Mouse (Mus musculus): ENCODE results near the gene Rad51. TPM values are rescaled to one million over a fixed set of nuclear protein-coding genes. Genes with fewer than 3 reads are reported as not detected.

Rad51 gene
- polyA plus RNA-seq, 1 experiment from 2014 or later = 52.6 TPM

DNA sequence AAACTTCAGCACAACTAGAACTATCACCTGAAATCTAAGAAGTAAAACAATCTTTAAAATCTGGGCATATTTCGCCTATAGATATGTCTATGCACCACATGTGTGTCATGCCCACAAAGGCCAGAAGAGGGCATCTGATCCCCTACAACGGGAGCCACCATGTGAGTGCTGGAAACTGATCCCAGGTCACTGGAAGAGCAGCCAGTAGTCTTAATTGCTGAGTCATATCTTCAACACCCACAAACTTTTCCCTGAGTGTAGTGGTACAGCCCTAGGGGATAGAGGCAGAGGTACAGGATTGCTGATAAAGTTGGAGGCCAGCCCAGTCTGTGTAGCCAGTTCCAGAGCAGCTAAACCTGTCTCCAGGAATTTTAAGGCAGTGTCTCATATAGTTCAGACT, 32.6 kb downstream of the Rad51 start:
- no peak for ATAC-seq (ENCODE audit: low read depth)
- WGBS = 86% methylated on average over 2 of the region's 2 CpGs
- peaks cover 34% of the 10 kb centered on the region for H3K36me3 ChIP-seq (ENCODE audit: control insufficient read depth, insufficient read depth, low read length)

DNA sequence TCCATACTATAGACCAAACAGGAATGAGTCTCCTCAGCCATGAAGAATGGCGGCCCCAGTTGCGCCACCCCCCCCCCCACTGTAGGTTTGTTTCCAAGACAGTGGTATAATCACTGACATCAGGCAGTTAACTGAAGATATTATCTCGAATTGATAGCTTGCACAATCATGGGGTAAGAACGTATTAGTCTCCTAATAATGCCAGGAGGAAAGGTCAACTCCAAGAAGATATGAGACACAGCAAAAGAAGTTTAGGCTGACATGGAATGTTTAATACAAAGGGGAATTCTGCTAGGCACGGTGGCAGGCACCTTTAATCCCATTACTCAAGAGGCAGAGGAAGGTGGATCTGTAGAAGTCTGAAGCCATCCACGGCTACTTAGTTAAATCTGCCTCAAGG, 33.8 kb downstream of the Rad51 start:
- Histone ChIP-seq H3K4me1 (replicated peaks; ENCODE audit: control insufficient read depth, insufficient read depth, low read length) (no peaks in the 10 kb centered on the region), H3K9me3 (ENCODE audit: control insufficient read depth, low read length) (no peaks in the 10 kb centered on the region), H3K36me3 (ENCODE audit: control insufficient read depth, insufficient read depth, low read length) (peaks cover 42% of the 10 kb centered on the region), H3K4me2 (ENCODE audit: low read depth, low read length) (no peak overlapping the region), H3K27me3 (ENCODE audit: control insufficient read depth, insufficient read depth, low read depth, low read length) (no peaks in the 10 kb centered on the region), H3K4me3 (ENCODE audit: low read length) (no peak overlapping the region), H3K27ac (ENCODE audit: low read length) (no peak overlapping the region), H3K9ac (ENCODE audit: low read length) (no peak overlapping the region)
- no peak for ATAC-seq (ENCODE audit: low read depth)
- 82% methylated on average over 6 of the region's 6 CpGs for WGBS

More for the DNA sequence above, 32.6 kb downstream of the Rad51 start:
- H3K27ac ChIP-seq (ENCODE audit: low read length) = no peak overlapping the region
- no peak overlapping the region for H3K4me3 ChIP-seq (ENCODE audit: low read length)
- H3K9ac ChIP-seq (ENCODE audit: low read length) = no peak overlapping the region
- no peaks in the 10 kb centered on the region for H3K4me1 ChIP-seq (replicated peaks; ENCODE audit: control insufficient read depth, insufficient read depth, low read length)
- no peaks in the 10 kb centered on the region for H3K27me3 ChIP-seq (ENCODE audit: control insufficient read depth, insufficient read depth, low read depth, low read length)
- no peak overlapping the region for H3K4me2 ChIP-seq (ENCODE audit: low read depth, low read length)
- H3K9me3 ChIP-seq (ENCODE audit: control insufficient read depth, low read length) = no peaks in the 10 kb centered on the region

DNA sequence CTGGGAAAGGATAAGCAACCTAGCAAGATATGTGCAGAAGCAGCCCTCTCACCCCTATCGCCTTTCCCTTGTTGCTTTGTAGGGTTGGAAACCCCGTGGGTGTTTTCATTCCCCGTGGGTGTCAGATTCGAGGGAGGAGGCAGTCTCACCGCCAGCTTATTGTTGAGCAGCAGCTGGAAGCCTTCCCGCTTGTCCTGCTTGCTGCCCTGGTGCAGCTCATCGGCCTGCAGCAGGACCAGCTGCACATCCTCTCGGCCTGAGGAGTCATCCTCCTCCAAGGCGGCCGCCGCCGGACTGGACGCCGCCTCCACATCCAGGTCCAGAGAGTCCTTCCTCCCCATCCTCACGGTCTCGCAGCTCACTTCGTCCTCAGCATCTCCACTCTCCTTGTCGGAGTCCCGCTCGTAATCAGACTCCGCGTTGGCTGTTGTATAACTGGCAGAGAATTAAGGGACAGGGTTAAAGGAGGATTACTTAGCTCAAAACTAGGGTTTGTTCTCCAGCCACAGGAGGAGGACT, 34.6 kb downstream of the Rad51 start:
- Histone ChIP-seq H3K4me3 (ENCODE audit: low read length) (no peak overlapping the region), H3K4me2 (ENCODE audit: low read depth, low read length) (no peak overlapping the region), H3K4me1 (replicated peaks; ENCODE audit: control insufficient read depth, insufficient read depth, low read length) (no peaks in the 10 kb centered on the region), H3K27me3 (ENCODE audit: control insufficient read depth, insufficient read depth, low read depth, low read length) (no peaks in the 10 kb centered on the region), H3K27ac (ENCODE audit: low read length) (no peak overlapping the region), H3K9ac (ENCODE audit: low read length) (no peak overlapping the region), H3K36me3 (ENCODE audit: control insufficient read depth, insufficient read depth, low read length) (peaks cover 42% of the 10 kb centered on the region), H3K9me3 (ENCODE audit: control insufficient read depth, low read length) (no peaks in the 10 kb centered on the region)
- 84% methylated on average over 22 of the region's 22 CpGs for WGBS
- no peak for ATAC-seq (ENCODE audit: low read depth)

DNA sequence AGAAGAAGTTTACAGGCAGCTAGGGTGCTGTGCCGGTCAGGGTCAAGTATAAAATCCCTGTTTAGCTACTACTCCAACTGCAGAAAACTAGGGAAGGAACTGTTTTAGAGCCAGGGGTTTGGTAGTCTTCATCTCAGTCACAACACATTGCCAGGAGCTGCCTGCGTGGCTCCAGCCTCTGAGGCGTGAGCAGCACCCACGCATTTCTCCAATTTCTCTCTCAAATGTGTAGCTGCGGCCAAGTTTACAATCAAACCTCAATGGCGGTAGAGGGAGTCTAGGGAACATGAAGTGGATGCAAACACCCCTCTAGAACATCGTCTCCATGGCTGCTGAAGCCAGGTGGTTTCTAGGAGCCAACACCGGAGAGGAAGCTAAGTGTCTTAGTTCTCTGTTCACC, 35.2 kb downstream of the Rad51 start:
- Histone ChIP-seq H3K36me3 (ENCODE audit: control insufficient read depth, insufficient read depth, low read length) (peaks cover 42% of the 10 kb centered on the region), H3K4me2 (ENCODE audit: low read depth, low read length) (no peak overlapping the region), H3K9me3 (ENCODE audit: control insufficient read depth, low read length) (no peaks in the 10 kb centered on the region), H3K27ac (ENCODE audit: low read length) (no peak overlapping the region), H3K9ac (ENCODE audit: low read length) (no peak overlapping the region), H3K4me1 (replicated peaks; ENCODE audit: control insufficient read depth, insufficient read depth, low read length) (no peaks in the 10 kb centered on the region), H3K4me3 (ENCODE audit: low read length) (no peak overlapping the region), H3K27me3 (ENCODE audit: control insufficient read depth, insufficient read depth, low read depth, low read length) (no peaks in the 10 kb centered on the region)
- ATAC-seq (ENCODE audit: low read depth) = no peak
- WGBS = 89% methylated on average over 8 of the region's 8 CpGs

DNA sequence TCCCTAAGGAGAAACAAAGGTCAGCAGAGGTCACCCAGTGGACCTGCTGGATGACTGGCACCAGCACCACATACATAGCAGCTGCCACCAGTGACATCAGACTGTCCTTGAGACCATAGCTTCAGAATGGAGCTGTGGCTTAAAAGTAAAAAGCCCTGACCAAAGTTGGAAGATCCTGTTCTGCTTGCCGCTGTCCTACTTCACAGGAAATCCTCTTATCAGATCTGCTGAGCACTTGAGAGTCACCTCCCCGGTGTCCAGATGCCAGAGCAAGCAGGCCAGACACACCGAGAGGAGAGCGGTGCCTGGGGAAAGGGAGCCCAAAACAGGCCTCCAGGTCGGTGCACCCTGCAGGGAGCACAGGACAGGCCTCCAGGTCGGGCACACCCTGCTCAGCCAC, 39.7 kb downstream of the Rad51 start:
- H3K4me3 ChIP-seq (ENCODE audit: low read length) = no peak overlapping the region
- WGBS = 70% methylated on average over 6 of the region's 6 CpGs
- ATAC-seq (ENCODE audit: low read depth) = no peak
- no peak overlapping the region for H3K9ac ChIP-seq (ENCODE audit: low read length)
- no peak overlapping the region for H3K4me2 ChIP-seq (ENCODE audit: low read depth, low read length)
- H3K27ac ChIP-seq (ENCODE audit: low read length) = no peak overlapping the region
- peaks cover 17% of the 10 kb centered on the region for H3K36me3 ChIP-seq (ENCODE audit: control insufficient read depth, insufficient read depth, low read length)
- peaks cover 11% of the 10 kb centered on the region for H3K4me1 ChIP-seq (replicated peaks; ENCODE audit: control insufficient read depth, insufficient read depth, low read length)
- no peaks in the 10 kb centered on the region for H3K27me3 ChIP-seq (ENCODE audit: control insufficient read depth, insufficient read depth, low read depth, low read length)
- no peaks in the 10 kb centered on the region for H3K9me3 ChIP-seq (ENCODE audit: control insufficient read depth, low read length)

DNA sequence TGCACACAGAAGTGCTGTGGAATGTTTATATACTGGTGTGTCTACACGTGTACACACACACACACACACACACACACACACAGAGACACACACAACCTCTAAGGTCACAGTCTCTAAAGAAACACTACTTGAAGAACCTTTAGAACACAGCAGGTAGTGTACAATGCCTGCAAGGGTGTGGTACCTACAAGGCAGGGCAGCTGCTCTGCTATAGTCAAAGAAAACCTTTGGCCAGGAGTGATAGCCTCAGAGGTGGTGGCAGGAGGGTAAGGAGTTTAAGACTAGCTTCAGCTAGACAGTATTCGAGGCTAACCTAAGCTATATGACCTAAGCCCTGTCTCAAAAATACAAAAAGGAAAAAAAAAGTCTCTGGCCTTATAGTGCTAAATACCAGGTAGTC, 42.1 kb downstream of the Rad51 start:
- Histone ChIP-seq H3K27ac (ENCODE audit: low read length) (no peak overlapping the region), H3K4me1 (replicated peaks; ENCODE audit: control insufficient read depth, insufficient read depth, low read length) (peaks cover 14% of the 10 kb centered on the region), H3K27me3 (ENCODE audit: control insufficient read depth, insufficient read depth, low read depth, low read length) (no peaks in the 10 kb centered on the region), H3K4me2 (ENCODE audit: low read depth, low read length) (no peak overlapping the region), H3K4me3 (ENCODE audit: low read length) (no peak overlapping the region), H3K9ac (ENCODE audit: low read length) (no peak overlapping the region), H3K9me3 (ENCODE audit: control insufficient read depth, low read length) (no peaks in the 10 kb centered on the region), H3K36me3 (ENCODE audit: control insufficient read depth, insufficient read depth, low read length) (peaks cover 16% of the 10 kb centered on the region)
- WGBS = 72% methylated on average over 2 of the region's 2 CpGs
- no peak for ATAC-seq (ENCODE audit: low read depth)

DNA sequence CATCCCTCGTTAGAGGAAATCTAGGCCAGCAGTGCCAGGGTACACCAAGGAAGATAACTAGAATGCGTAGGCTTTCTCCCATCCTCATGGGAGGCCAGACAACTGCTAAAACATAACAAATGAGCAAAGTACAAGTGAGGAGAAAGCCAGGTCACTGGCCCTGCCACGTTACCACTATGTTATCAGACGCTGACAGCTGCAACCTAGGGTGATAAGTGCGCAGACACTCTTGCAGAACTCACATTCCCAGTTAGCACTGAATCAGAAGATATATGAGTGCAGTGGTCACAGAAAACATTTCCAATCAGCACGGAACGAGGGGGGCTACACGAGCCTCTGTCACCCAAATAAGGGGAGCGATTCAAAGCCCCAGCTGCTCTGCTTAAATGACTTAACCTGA, 42.8 kb downstream of the Rad51 start:
- 65% methylated on average over 9 of the region's 9 CpGs for WGBS
- ATAC-seq (ENCODE audit: low read depth) = no peak
- H3K36me3 ChIP-seq (ENCODE audit: control insufficient read depth, insufficient read depth, low read length) = peaks cover 12% of the 10 kb centered on the region
- no peak overlapping the region for H3K4me2 ChIP-seq (ENCODE audit: low read depth, low read length)
- H3K9ac ChIP-seq (ENCODE audit: low read length) = no peak overlapping the region
- no peaks in the 10 kb centered on the region for H3K27me3 ChIP-seq (ENCODE audit: control insufficient read depth, insufficient read depth, low read depth, low read length)
- peaks cover 14% of the 10 kb centered on the region for H3K4me1 ChIP-seq (replicated peaks; ENCODE audit: control insufficient read depth, insufficient read depth, low read length)
- no peaks in the 10 kb centered on the region for H3K9me3 ChIP-seq (ENCODE audit: control insufficient read depth, low read length)
- no peak overlapping the region for H3K27ac ChIP-seq (ENCODE audit: low read length)
- H3K4me3 ChIP-seq (ENCODE audit: low read length) = no peak overlapping the region

DNA sequence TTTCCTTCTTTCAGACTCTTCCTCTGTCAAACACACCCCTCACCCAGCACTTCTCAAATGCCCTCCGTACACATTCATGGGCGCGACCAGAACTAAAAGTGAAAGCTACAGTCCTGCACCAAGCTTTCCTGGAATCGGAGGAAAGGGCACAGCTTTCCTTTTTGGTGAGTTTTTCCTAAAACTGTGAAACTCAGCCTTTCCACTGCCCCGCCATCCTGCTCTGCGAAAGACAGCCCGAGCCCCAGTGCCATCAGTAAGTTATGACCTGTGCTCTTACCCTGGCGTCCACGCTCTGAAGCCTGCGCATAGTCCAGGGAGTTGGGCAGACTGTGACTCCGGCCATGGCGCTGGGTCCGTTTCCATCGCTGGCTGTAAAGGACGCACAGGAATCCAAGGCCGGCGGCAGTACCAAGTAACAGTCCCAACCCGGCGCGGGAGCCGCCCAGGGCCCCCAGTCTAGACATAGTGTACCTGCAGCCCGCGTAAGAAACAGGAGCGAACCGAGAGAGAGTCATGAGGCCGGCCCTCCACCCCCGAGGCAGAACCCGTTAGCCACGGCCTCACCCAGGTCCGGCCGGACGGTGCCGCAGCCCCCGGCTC, 43.6 kb downstream of the Rad51 start:
- H3K4me1 ChIP-seq (replicated peaks; ENCODE audit: control insufficient read depth, insufficient read depth, low read length) = peaks cover 14% of the 10 kb centered on the region
- peaks cover 6% of the 10 kb centered on the region; the same call in 1 of the 2 replicates for H3K36me3 ChIP-seq (ENCODE audit: control insufficient read depth, insufficient read depth, low read length)
- H3K9ac ChIP-seq (ENCODE audit: low read length) = peak overlapping the region; percentile 91
- H3K9me3 ChIP-seq (ENCODE audit: control insufficient read depth, low read length) = no peaks in the 10 kb centered on the region
- peak overlapping the region; percentile 94 for H3K4me3 ChIP-seq (ENCODE audit: low read length)
- ATAC-seq (ENCODE audit: low read depth) = peak; percentile 39; the same call in 1 of the 2 replicates
- H3K27me3 ChIP-seq (ENCODE audit: control insufficient read depth, insufficient read depth, low read depth, low read length) = no peaks in the 10 kb centered on the region
- H3K27ac ChIP-seq (ENCODE audit: low read length) = peak overlapping the region; percentile 38; the same call in 1 of the 2 replicates
- H3K4me2 ChIP-seq (ENCODE audit: low read depth, low read length) = peak overlapping the region; percentile 82
- 3% methylated on average over 28 of the region's 34 CpGs for WGBS

DNA sequence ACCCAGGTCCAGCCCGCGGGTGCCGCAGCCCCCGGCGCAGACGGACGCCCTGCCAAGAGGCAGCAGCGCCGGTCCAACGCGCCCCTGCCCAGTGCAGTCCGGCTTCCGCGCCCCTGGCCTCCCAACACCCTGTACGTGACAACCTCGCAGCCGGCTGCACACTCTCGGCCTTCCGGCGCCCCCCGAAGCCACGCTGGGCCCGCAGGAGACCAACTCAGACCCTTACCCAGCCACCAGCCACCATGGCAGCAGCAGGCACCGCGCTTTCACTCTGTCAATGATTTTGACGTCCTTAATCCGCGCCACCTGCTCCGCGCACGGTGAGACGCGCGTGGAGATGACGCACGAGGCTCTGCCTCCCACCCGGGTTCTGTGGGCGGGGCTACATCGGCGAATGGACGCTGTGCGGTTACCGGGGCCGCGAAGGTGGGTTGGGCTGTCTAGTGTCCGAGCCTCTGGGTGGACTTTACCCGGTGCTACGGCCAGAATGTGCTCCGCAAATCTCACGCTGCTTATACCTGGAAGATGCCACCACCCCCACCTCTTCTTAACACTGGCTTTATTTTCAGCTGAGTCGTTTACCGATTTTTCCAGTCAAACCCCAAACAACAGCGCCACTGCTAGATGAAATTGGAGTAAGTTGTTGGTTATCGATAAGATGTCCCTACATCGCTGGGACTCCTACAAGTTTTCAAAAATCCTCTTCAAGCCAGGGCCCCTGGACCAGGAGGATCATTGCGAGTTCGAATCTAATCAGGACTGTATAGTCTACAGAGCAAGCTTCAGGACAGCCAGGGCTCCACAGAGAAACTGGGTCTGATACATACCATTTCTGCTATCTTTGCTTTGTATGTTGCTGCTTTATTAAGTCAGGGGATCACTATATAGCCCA, 44.3 kb downstream of the Rad51 start, which contains the start of gene Rmdn3:
TSS of gene Rmdn3 (minus strand) at position 354 of the 892 bp plus-strand sequence.
- Histone ChIP-seq H3K4me1 (replicated peaks; ENCODE audit: control insufficient read depth, insufficient read depth, low read length) (peaks cover 14% of the 10 kb centered on the region), H3K4me2 (ENCODE audit: low read depth, low read length) (peak within 1 kb of the TSS; percentile 82), H3K27ac (ENCODE audit: low read length) (peak within 1 kb of the TSS; percentile 38; the same call in 1 of the 2 replicates), H3K4me3 (ENCODE audit: low read length) (peak within 1 kb of the TSS; percentile 94), H3K36me3 (ENCODE audit: control insufficient read depth, insufficient read depth, low read length) (no peaks in the 10 kb centered on the region), H3K9ac (ENCODE audit: low read length) (peak within 1 kb of the TSS; percentile 91), H3K9me3 (ENCODE audit: control insufficient read depth, low read length) (no peaks in the 10 kb centered on the region), H3K27me3 (ENCODE audit: control insufficient read depth, insufficient read depth, low read depth, low read length) (no peaks in the 10 kb centered on the region)
- WGBS = under 1% methylated on average over 57 of the region's 57 CpGs
- ATAC-seq (ENCODE audit: low read depth) = peak; percentile 91
